Mouse (Mus musculus): ENCODE results near the gene Clptm1. TPM values are rescaled to one million over a fixed set of nuclear protein-coding genes. Genes with fewer than 3 reads are reported as not detected.

Gene Clptm1
- 100 to 1,000 TPM; 108 to 117 TPM for total RNA-seq (2021)
- long read RNA-seq, experiment 1, full-length matches to known transcripts: 107 of 210 reads
- long read RNA-seq, experiment 1, partial matches to known transcripts: 75 of 210 reads
- long read RNA-seq, experiment 1, other reads (novel, unspliced or antisense): 28 of 210 reads
- long read RNA-seq, experiment 2, full-length matches to known transcripts: 163 of 205 reads
- long read RNA-seq, experiment 2, partial matches to known transcripts: 29 of 205 reads
- long read RNA-seq, experiment 2, other reads (novel, unspliced or antisense): 13 of 205 reads

DNA sequence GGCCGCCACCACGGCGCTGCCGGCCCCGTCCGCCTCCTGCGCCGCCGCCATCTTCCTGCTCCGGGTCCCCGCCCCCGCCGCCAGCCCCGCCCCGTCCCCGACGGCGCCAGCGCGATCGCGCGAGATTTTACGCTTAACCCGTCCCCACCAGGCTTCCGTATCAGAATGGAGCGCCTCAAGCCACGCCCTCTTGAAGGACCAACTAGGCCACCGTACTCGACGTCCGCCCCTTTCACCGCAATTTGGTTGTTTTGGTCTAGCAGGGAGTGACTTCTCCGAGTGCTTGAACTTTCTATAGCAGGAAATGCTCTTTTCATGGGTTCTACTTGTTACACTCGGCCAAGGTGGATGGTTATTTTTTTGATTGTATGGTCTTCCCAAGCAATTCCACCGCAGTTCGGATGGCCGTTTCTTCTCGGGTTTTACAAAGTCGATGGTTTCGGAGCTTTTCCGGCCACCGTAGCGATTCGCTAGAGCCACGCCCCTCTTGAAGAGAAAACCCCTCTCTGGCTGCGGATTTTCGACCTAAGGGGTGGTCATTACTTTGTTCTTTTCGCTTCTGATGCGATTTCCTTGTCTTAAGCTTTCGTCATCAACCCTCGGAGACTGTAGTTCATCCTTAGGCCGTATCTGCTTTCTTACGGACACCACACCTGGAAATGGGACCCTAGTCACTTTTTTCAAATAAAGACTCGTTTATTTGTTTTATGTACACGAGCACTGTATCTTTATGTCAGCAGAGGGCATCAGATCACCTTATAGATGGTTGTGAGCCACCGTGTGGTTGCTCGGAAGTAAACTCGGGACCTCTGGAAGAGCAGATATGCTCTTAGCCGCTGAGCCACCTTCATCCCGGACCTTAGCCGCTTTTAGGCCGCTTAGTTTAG is at the start of gene Clptm1:
Clptm1 (minus strand) TSS at position 79 of the 887 bp plus-strand sequence.
- peak; percentile 98 for DNase-seq

DNA sequence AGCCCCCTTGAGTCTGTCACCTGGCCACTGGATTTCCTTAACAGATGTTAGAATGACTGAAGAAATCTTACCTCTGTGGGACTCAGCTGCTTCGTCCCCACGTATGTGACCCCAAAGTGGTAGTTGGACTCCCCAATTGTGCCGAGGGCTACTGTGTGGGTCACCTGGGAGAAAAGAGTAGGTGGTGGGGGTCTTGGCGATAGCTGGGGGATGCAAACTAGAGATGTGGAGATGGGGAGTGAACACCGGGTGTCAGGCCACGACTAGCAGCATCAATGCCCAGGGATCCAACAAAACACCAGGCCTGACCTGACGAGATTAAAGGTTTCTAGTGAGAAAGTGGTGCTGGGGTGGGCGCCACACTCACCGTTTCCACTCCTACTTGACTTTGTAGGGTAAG is 48.8 kb upstream of the Clptm1 start:
- DNase-seq: no peak

DNA sequence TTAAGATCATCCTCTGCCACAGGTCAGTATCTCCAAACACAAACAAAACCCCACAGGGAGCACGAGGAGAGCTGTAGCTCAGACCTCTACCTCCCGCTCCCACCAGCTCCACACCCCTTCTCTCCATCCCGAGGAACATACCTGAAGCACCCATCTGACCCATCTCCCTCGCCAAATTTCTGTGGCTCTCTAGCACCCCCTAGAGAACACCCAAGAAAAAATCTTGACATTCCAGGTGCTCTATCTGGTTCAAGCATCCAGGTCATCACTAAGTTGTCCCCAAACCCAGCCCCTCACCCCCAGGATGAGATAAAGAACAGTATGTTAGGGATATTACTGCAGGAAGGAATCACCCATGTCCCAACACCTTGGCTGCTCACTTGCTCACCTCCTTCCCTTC is 48.4 kb upstream of the Clptm1 start:
- peak; percentile 37 for DNase-seq

DNA sequence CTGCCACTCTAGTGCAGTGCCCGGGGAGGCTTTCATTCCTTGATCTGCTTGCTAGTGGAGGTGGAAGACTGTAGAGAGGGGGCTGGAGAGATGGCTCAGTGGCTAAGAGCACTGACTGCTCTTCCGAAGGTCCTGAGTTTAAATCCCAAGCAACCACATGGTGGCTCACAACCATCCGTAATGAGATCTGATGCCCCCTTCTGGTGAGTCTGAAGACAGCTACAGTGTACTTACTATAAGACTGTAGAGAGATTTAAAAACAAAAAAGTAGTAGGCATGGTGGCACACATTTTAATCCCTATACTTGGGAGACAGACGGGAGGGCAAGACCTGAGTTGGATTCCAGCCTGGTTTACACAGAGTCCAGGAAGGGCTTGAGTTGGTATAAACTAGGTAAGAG is 47.6 kb upstream of the Clptm1 start:
- no peak for DNase-seq

DNA sequence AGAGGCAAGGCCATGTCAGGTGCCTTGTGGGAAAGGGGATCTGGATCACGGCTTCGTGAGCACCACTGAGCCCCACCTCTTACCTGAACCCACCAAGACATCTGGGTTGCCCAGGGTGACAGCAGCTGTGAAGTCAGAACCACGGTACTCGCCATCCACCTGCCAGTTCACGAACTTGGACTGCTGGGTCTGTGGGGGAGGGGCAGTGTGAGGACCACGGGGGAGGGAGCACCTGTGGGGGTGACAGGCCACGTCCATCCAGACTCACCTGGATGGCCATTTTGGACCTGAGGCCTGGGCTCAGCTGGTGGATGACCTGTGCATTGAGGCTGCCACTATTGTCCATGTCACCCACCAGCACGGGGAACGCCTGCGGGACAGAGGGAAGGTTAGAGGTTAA is 45.8 kb upstream of the Clptm1 start:
- no peak for DNase-seq

DNA sequence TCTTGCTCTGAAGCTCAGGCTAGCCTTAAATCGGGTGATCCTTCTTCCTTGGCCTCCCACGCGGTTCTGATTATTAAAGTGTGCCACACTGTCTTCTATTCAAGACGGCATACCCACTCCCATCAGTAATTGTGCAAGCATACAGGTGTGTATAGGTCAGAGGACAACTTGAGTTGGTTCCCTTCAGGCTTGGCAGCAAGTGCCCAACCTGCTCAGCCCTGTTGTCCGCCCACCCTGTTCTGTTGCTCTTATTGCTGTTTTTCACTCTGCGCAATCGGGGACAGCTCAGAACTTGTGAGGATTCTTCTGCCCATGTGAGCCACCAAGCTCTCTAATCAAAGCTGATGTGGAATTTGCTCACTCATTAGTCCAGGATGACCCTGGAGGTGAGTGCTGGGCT is 40.4 kb upstream of the Clptm1 start:
- no peak for DNase-seq

DNA sequence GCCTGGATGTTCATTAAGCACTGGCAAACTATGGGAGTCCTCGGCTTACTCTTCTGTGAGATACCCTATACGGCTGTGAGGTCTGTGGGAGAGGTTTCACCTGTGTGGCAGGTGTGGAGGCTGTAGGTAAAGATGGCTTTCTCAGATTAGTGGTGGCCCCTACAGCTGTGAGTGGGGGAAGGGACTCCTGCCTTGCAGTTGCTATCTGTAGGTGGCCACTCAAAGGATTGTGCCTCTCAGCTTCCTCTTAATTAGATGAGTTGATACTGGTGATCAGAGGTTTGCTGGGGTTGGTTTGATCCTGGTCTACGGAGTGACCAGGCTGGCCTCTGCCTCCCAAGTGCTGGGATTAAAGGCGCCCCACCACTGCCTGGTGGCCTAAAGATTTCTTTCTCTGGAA is 39.6 kb upstream of the Clptm1 start:
- DNase-seq: no peak

DNA sequence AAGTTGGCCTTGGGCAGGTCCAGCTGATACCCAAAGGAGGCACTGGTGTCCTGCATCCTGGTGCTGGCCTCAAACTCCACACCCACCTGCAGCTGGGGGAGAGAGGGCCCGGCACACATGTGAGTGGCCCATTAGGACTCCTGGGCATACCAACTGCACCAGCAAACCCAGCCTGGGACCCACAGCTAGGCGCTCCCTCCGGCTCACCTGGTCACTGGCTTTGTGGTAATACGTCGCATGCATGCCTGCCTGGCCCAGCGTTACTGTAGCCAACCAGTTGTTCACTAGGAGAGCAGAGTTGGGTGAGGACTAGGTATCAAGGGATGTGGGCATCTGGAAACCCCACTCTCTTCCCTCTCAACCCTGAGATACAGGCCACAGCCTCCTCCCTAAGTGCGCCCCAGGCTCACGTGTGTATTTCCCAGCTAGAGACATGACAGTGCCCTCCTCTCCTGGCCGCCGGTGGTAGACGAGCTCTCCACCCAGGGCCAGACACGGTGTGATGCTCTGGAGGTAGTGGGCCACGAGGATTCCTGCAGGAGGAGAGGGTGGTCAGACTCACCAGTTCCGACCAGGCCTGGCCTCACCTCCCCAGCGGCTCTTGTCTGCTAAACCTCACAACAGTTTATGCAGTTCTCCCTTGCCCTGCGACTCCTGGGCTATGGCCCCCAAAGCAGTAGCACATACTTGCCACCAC is 38.2 kb upstream of the Clptm1 start:
- DNase-seq: no peak

DNA sequence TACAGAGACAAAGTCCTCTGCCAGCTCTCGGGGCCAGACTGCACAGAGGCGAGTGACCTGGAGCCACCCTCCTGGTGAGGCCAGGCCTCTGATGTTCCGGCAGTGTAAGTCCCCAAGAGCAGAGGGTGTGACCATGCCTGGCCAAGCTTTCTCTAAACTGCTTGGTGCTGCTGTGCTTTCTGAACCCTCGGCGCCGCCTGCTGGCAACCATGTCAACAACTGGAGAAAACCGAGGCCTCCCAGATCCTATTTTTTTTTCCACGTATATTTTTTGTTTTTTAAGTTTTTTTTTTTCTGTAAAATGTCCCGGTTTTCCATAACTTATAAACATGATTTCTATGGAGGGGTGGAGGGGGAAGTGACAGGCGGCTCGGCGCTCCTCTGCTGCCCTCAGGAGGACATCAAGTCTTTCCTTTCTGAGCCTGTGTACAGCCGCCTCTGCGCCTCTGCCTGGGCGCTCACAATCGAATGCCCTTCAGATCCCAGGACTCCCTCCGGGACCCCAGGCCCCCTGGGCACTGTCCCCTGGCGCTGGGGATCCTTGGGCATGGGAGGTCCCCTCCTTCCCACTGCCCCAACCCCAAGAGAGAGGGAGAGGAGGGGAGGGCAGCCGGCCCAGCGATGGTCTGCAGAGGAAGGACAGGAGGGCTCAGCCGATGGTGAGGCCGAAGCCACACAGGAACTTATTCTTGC is 36.4 kb upstream of the Clptm1 start:
- peak; percentile 85 for DNase-seq

DNA sequence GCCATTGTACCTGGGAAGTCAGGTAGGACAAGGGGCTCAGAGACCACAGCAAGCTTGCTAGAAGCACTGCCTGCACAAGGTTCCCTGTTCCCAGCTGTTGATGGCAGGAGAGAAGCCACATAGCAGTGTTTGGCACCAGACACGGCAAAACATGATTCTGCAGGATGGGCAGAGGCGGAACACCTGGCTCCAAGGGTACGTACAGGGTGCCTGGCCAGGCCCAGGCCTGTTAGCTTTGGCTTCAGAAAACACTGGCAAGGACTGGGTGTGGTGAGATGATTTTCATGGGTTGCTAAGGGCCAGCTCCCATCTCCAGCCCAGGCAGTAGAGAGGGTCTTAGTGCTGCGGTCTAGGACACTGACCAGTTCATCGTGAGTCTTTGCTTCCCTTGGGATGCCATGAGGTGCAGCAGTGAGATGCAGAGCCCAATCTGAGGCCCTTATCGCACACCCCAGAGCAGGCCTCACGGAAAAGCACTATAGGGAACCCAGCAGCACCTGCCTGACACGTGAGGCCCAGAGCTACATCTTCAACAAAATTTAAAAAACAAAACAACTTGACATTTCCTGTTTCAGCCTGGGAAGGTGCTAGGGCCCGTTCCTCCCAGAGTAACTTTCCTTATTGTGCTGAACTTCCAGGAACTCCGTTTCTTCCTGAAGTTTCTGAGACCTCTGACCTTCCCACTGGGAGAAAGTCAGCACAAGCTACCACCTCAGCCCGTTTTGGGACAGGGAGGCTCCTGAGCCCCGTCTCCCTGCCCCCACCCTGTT is 35.7 kb upstream of the Clptm1 start:
- DNase-seq: peak; percentile 7

DNA sequence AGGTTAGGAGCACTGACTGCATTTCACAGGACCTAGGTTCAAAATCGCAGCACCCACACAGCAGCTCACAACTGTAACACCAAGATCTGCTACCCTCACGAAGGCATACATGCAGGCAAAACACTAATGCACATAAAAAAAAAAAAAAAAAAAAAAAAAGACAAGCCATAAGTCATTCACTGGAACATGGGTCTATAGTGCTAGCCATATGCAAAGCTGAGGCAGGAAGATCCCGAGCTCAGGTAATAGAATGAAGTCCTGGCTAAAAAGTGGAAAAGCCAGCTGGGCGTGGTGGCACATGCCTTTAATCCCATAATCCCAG is 35.0 kb upstream of the Clptm1 start:
- DNase-seq: no peak

DNA sequence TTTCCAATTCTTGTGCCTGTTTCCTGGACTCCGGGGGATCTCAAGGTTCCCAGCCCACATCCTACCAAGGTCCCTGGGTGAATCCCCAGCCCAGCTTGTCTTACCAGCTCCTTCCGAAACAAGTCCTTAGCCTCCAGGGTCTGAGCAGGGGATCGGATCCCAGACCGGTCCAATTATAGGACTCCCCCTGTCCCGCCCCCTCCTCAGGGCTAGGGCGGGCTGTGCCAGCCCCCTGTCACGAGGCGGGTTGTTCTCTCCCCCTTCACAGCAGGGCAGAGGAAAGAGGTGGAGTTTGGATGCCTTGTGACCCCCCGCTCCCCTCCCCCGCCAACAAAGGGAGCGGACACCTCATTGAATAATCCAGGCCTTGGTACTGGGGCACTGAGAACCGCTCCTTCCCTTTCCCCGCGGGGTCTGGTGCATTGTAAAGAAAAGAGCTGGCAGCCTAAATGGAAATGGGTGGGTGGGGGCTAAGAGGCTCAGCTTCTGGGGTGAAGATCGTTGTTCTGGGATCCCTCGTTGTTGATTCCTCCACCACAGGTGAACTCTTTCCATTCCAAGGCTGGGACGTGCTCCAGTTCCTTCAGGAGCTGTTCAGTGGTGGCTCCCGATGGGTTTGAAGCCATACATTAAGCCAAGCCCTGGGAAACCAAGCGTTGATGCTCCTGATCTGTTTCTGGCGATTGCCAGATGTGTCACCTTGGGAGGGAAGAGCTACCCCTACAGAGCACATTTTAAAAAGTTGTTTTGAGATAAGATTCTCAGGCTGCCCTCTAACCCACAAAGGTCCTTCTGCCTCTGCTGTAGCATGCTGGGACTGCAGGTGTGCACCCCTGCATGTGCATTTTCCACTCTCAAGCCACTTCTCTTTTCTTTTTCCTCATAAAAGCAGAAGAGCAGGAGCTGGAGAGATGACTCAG is 34.3 kb upstream of the Clptm1 start, which contains the start of gene Apoe:
Apoe (minus strand) TSS at position 282 of the 920 bp plus-strand sequence.
- DNase-seq: peak; percentile 77

DNA sequence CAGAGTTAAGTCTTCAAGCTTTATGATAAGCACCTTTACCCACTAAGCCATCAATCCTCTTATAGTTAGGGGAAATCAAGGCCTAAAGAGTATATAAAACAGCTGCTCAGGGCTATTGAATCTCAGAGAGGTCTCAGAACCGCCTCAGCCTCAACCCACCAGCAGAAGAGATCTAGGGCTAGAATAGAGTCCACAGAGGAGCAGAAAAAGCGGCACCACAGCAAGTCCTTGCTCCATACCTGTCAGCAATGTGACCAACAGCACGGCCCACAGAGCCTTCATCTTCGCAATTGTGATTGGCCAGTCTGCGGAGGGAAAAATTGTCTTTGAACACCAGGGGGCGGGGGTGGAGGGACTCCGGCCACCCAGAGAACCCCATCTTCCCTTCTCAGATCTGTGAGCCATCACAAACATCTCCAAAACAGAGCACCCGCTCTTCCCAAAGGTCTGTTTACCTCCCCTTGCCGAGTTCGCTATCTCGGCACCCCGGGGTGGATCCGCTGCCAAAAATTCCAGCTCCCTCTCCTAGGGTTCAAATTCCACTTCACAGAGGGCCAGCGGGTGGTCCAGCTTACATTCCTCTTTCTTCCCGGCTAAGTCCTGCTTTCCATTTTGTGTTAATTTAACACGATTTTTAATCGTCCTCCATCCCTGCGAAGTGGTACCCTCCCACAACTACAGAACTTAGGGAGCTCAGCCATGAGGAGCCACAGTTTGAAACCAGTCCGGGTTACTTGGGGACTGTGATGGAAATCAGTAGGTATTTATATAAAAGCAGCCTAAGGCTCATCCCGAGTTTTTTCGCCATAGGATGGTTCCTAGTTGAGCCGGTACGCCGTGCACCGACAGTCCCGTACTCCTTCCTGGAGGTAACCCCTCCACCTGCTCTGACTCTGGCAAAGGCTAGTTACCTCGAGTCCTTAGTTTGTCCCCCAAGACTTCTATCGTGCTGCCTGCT is 33.4 kb upstream of the Clptm1 start:
- peak; percentile 40 for DNase-seq

DNA sequence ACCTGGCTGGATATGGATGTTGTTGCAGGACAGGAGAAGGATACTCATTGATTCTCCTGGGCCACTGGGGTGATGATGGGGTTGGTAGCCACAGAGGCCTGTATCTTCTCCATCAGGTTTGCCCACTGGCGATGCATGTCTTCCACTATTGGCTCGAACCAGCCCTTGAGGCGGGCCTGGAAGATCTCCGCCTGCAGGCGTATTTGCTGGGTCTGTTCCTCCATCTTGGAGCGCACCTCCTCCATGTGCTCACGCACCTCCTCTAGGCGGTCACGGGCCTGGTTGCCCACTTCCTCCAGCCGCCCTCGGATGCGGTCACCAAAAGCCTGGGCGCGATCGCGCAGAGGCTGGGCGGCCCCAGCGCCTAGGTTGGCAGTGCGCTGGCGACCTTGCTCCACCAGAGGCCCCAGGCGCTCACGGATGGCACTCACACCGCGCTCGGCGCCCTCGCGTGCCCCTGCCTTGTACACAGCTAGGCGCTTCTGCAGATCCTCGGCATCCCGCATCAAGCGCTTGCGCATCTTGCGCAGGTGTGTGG is 31.6 kb upstream of the Clptm1 start:
- DNase-seq: peak; percentile 12

DNA sequence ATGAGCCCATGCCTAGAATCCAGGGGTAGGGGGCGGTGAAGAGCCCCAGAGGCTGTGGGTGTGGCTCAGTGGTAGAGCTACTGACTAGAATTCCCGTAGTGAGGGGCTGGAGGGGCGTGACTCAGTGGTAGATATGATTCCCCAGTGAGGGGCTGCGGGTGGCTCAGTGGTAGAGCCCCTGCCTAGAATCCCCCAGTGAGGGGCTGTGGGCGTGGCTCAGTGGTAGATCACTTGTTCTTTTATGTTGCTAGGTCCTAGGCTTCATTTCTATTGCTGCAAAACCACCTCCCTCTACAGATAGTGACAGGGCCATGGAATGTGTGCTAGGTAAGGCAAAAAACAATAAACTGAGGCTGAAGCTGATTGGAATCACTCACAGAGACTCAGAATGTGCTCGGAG is 31.0 kb upstream of the Clptm1 start:
- no peak for DNase-seq

DNA sequence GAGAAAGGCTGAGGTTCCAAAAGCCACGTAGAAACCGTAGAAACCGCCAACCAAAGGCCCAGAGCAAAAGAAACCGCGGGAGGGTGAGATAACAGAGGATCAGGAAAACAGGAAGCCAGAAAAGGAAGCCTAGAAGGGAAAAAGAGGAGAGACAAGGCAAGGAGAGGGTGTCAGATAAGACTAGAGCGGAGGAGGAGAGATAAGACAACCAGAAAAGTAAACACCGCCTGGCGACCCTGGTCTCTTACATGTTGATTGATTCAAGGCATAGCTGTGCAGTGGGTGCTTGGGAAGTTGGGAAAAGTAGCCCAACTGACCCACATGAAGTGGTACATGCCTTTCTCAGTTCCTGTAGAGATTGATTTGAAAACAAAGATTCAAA is 30.4 kb upstream of the Clptm1 start:
- no peak for DNase-seq

DNA sequence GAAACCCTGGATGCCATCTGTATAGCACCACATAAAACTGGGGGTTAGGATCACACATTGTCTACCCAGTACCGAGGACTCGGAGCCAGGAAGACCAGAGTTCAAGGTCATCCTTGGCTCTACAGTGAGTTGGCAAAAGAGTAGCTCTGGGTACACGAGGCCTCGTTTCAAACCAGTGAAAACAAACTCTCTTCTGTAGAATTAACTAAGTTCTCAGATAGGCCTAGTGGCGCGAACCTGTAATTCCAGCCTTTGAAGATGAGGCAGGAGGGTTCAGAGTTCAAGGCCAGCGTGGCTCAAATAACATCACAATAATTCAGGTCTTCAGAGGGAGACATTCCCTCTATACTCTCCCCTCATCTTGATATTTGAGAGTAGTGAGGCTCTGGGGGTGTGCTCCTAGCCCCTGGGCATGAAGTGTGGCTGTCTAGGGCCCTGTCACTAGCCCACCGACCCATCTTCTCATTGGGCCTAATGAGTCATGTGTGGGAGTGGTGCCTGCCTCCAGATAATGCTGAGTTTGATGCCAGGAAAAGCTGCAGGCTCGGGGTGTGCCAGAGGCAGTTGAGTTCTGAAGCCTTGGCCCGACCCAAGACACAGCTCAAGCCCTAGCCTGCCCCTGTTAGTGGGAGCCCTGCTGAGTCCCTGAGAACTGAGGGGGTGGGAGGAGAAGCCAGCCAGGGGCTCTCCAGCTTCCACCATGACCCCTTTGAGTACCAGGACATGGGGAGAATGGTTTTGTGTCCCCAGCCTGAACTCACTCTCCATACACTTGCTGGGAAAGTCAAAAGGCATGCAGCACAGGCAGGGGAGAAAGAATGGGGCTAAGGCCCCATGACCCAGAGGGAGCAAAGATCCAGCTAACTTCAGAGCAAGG is 29.7 kb upstream of the Clptm1 start:
- peak; percentile 34 for DNase-seq

DNA sequence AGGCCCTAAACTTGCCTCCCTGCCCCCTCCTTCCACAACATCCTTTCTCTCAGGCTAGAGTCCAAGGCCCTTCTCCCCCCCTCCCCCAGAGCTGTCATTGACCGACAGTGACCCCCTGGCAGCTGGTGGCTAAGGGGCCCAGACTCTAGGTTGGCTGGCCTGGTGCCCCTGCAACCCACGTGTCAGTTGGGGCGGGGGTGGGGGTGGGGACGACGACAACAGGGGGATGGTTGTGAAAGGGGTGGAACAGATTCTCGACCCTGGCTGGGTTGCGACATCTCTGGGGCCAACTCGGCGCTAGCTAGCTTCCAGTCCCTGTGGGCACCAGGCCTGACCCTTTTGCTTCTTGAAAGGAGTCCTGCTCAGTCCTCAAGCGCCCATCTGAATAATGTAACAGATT is 28.6 kb upstream of the Clptm1 start:
- DNase-seq: peak; percentile 78

Data from adrenal gland, postnatal 10 days (tissue).